Mouse (Mus musculus) lung, postnatal 0 days (tissue): Measurements from ENCODE around the gene Hist2h4. TPM values are rescaled to one million over a fixed set of nuclear protein-coding genes. Genes with fewer than 3 reads are reported as not detected.

Experiments
- ATAC-seq: fragments of 200-750 bp; cut with Nextera tagmentation; 2 replicates; pipeline ENCODE4 v1.8.0; 2017; ENCODE audit warnings: moderate library complexity
- DNase-seq: peaks from one replicate; pipeline ENCODE4 v3.0.0-alpha.2; 2016; ENCODE audit warnings: low spot score
- H3K27ac ChIP-seq: fragments of 300-500 bp; sonication (generic); 2 replicates; pipeline ENCODE4 v1.5.1; 2014; ENCODE audit warnings: antibody characterized with exemption, mild to moderate bottlenecking, low read length, mixed read lengths
- H3K27me3 ChIP-seq: fragments of 300-500 bp; sonication (generic); replicated peaks from 2 replicates; pipeline ENCODE4 v1.6.1; 2014; ENCODE audit warnings: low read length, mixed read lengths; ENCODE audit not compliant: insufficient read depth
- H3K36me3 ChIP-seq: fragments of 300-500 bp; sonication (generic); 2 replicates; pipeline ENCODE4 v1.6.1; 2014; ENCODE audit warnings: low read length, mixed read lengths; ENCODE audit not compliant: insufficient read depth
- H3K4me1 ChIP-seq: fragments of 300-500 bp; sonication (generic); 2 replicates; pipeline ENCODE4 v1.6.1; 2014; ENCODE audit warnings: antibody characterized with exemption, low read depth, low read length, mixed read lengths; ENCODE audit not compliant: insufficient read depth
- H3K4me2 ChIP-seq: fragments of 300-500 bp; sonication (generic); replicated peaks from 2 replicates; pipeline ENCODE4 v1.6.1; 2014; ENCODE audit warnings: low read depth, mild to moderate bottlenecking, low read length, moderate library complexity, mixed read lengths
- H3K4me3 ChIP-seq: fragments of 300-500 bp; sonication (generic); 2 replicates; pipeline ENCODE4 v1.5.1; 2014; ENCODE audit warnings: low read depth, low read length
- H3K9ac ChIP-seq: fragments of 300-500 bp; sonication (generic); replicated peaks from 2 replicates; pipeline ENCODE4 v1.6.1; 2014; ENCODE audit warnings: low read depth, mild to moderate bottlenecking
- H3K9me3 ChIP-seq: fragments of 300-500 bp; sonication (generic); 2 replicates; pipeline ENCODE4 v1.6.1; 2016; ENCODE audit warnings: low read length, mixed read lengths
- CTCF ChIP-seq: IDR thresholded peaks from 2 replicates; pipeline ENCODE4 v1.5.1; 2016; ENCODE audit warnings: antibody characterized with exemption, mild to moderate bottlenecking
- EP300 ChIP-seq: IDR thresholded peaks from 2 replicates; pipeline ENCODE4 v1.6.1; 2016; ENCODE audit warnings: antibody characterized with exemption, mild to moderate bottlenecking, control low read depth
- WGBS: fragments of 180-500 bp; shearing (Covaris S2); extraction: QIAGEN DNeasy Blood & Tissue Kit; methylation state at CpG from one replicate; pipeline ENCODE4 v1.1.7; 2014; 5-methylcytosine and 5-hydroxymethylcytosine counted together
- polyA plus RNA-seq: library from polyadenylated mRNA; unstranded; fragments of >200 nt; fragmentation: Nextera tagmentation; extraction: Ambion mirVana; gene quantifications from 2 replicates; pipeline ENCODE4 v1.2.1, GENCODE M21; 2015

The Hist2h4 gene
- 9.7 and 9.8 TPM in 2 replicates for polyA plus RNA-seq

- Histone ChIP-seq H3K9ac (peak within 1 kb of the TSS; percentile 62), H3K36me3 (no peaks in the 10 kb centered on the region), H3K4me1 (peaks cover 6% of the 10 kb centered on the region; the same call in 1 of the 2 replicates), H3K9me3 (no peaks in the 10 kb centered on the region), H3K27ac (peak within 1 kb of the TSS; percentile 94), H3K4me3 (peak within 1 kb of the TSS; percentile 56), H3K27me3 (peaks cover 10% of the 10 kb centered on the region; the same call in 1 of the 2 replicates), H3K4me2 (peak within 1 kb of the TSS; percentile 62)
- TF ChIP-seq CTCF, result peak; percentile 63
- peak; percentile 94 for TF ChIP-seq EP300
- under 1% methylated on average over 40 of the region's 40 CpGs for WGBS
- peak; percentile 83 for ATAC-seq
- DNase-seq, result peak; percentile 98
Observed at GRCm38 (mm10) chr3:96262979-96263550, at the start of gene Hist2h4. Hist2h4 (minus strand) TSS chr3:96263311.

- Histone ChIP-seq H3K4me1 (no peaks in the 10 kb centered on the region), H3K36me3 (no peaks in the 10 kb centered on the region), H3K9ac (no peak overlapping the region), H3K27ac (no peak overlapping the region), H3K4me2 (no peak overlapping the region), H3K9me3 (no peaks in the 10 kb centered on the region), H3K4me3 (no peak overlapping the region), H3K27me3 (no peaks in the 10 kb centered on the region)
- DNase-seq, result no peak
- no peak for ATAC-seq
- 52% methylated on average over 8 of the region's 8 CpGs for WGBS
- no peak for TF ChIP-seq CTCF
- no peak for TF ChIP-seq EP300
Observed at GRCm38 (mm10) chr3:96312341-96313098, 49.4 kb upstream of the Hist2h4 start.

GRCm38 (mm10) chr3:96309441-96309840 lies 46.3 kb upstream of the Hist2h4 start:
- ATAC-seq (no peak), DNase-seq (no peak)
- no peaks in the 10 kb centered on the region for H3K36me3 ChIP-seq
- H3K4me3 ChIP-seq, result no peak overlapping the region
- no peak overlapping the region for H3K9ac ChIP-seq
- TF ChIP-seq EP300 (no peak), CTCF (no peak)
- H3K27ac ChIP-seq, result no peak overlapping the region
- H3K4me2 ChIP-seq, result no peak overlapping the region
- H3K27me3 ChIP-seq, result no peaks in the 10 kb centered on the region
- H3K4me1 ChIP-seq, result no peaks in the 10 kb centered on the region
- WGBS, result 33% methylated on average over 3 of the region's 3 CpGs
- no peaks in the 10 kb centered on the region for H3K9me3 ChIP-seq

GRCm38 (mm10) chr3:96306506-96306905 lies 43.4 kb upstream of the Hist2h4 start:
- DNase-seq (no peak), ATAC-seq (no peak)
- WGBS, result 65% methylated on average over 9 of the region's 9 CpGs
- Histone ChIP-seq H3K36me3 (no peaks in the 10 kb centered on the region), H3K9me3 (no peaks in the 10 kb centered on the region), H3K27me3 (no peaks in the 10 kb centered on the region), H3K27ac (no peak overlapping the region), H3K9ac (no peak overlapping the region), H3K4me1 (no peaks in the 10 kb centered on the region), H3K4me2 (no peak overlapping the region), H3K4me3 (no peak overlapping the region)
- TF ChIP-seq EP300 (no peak), CTCF (no peak)

- ATAC-seq, result no peak
- no peak for DNase-seq
- Histone ChIP-seq H3K9me3 (no peaks in the 10 kb centered on the region), H3K27me3 (no peaks in the 10 kb centered on the region), H3K4me1 (no peaks in the 10 kb centered on the region), H3K4me3 (no peak overlapping the region), H3K36me3 (no peaks in the 10 kb centered on the region), H3K9ac (no peak overlapping the region), H3K4me2 (no peak overlapping the region), H3K27ac (no peak overlapping the region)
- no peak for TF ChIP-seq EP300
- 88% methylated on average over 5 of the region's 5 CpGs for WGBS
Observed at GRCm38 (mm10) chr3:96302076-96302475, 39.0 kb upstream of the Hist2h4 start.

- H3K4me3 ChIP-seq, result peak overlapping the region; percentile 27
- no peak overlapping the region for H3K9ac ChIP-seq
- H3K4me2 ChIP-seq, result peak overlapping the region; percentile 41
- no peaks in the 10 kb centered on the region for H3K36me3 ChIP-seq
- peak; percentile 48 for ATAC-seq
- no peaks in the 10 kb centered on the region for H3K9me3 ChIP-seq
- H3K27ac ChIP-seq, result no peak overlapping the region
- no peaks in the 10 kb centered on the region for H3K27me3 ChIP-seq
- WGBS, result 56% methylated on average over 26 of the region's 26 CpGs
- no peak for TF ChIP-seq CTCF
- TF ChIP-seq EP300, result no peak
- no peaks in the 10 kb centered on the region for H3K4me1 ChIP-seq
- peak; percentile 68 for DNase-seq
Observed at GRCm38 (mm10) chr3:96300706-96301529, 37.8 kb upstream of the Hist2h4 start.
